Mouse (Mus musculus): ENCODE measurements around the gene St3gal2.
"Not testable (repeated sequence)": the region's sequence is repeated elsewhere in the genome, so short reads cannot be mapped to it uniquely, and the experiment has no call there.

Gene St3gal2

DNA sequence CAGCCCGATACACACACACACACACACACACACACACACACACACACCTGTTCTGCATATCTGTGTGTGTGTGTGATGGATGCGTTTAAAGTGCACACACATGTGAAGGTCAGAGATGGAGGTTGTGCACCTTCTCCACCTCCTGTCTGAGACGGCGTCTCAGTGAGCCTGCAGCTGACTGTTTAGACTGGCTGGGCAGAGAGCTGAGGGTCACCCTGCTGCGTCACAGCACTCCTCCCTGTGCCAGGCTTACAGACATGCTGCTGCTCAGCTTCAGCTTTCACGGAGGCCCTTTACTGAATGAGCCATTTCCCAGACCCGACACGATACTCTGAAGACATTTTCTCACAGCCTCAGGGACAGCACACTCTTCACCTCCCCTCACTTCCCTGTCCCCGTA lies 70.3 kb downstream of the St3gal2 start:
- no peak for DNase-seq (ENCODE audit: low read depth, low spot score)

DNA sequence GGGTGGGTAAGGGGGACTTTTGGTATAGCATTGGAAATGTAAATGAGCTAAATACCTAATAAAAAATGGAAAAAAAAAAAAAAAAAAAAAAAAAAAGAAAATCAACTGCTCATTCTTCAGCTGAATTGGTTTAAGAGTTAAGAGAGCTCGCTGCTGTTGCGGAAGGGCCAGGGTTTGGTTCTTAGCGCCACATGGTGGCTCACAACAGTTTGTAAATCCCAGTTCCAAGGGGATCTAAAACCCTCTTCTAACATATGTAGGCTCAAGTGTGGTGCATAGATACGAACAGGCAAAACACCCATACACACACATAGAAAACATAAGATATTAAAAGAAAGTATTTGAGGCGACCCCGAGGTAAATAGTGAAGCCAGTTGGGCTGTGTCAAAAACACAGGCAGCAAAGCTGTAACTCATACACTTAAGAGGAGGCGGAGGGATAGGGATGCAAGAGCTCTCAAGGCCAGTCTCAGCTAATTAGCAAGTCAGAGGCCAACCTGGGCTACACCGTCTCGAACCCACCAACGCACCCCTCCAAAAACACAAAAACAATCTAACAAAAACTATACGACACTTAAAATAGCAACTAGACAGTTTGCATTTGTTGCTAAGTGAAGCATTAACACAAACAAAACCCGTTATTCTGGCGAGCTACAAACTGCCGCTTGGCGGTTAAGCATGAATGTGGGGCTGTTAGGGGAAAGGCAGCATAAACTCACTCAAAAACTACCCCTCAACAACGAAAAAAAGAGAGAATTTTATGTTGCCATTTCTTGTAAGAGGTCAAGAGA lies 77.1 kb downstream of the St3gal2 start:
- DNase-seq (ENCODE audit: low read depth, low spot score): peak; percentile 36

DNA sequence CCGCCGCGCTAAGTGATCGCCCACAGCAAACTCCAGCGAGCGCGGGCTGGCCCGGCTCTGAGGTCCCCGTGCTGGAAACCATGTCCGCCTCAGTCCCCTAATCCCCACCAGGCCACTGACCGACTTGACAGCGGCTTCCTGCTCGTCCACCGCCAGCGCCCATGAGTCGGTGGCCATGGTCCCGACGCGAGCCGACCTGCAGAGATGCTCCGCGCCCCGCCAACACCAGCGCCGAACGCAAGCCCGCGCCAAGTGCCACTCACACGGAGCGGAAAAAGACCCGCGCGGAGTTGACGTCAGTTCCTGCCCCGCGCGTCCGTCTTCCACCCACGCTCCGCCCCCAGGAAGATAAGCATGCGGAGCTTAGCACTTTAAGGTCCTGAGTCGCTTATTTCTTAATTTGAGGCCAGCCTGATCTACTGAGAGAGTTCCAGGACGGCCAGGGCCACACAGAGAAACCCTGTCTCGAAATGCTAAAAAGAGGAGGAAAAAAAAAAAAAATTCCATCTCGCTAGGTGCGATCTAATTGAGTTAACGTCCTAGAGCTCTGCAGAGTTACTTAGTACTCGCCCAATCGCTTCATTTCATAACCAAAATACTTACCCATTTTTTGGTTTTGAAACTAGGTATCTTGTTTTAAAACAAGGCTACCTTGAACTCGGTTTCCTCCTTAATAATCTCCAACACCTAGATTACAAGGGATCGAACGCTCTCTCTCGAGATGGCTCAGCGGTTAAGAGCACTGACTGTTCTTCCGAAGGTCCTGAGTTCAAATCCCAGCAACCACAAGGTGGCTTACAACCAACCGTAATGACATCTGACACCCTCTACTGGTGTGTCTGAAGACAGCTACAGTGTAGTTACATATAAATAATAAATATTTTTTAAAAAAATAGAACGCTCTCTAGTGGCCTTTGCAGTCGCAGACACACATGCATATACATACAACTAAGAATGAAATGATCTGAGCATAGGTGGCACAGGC lies 78.1 kb downstream of the St3gal2 start, which contains the start of gene Ddx19a:
TSS of gene Ddx19a (minus strand) at position 254 of the 985 bp plus-strand sequence.
- peak; percentile 94 for DNase-seq (ENCODE audit: low read depth, low spot score)

DNA sequence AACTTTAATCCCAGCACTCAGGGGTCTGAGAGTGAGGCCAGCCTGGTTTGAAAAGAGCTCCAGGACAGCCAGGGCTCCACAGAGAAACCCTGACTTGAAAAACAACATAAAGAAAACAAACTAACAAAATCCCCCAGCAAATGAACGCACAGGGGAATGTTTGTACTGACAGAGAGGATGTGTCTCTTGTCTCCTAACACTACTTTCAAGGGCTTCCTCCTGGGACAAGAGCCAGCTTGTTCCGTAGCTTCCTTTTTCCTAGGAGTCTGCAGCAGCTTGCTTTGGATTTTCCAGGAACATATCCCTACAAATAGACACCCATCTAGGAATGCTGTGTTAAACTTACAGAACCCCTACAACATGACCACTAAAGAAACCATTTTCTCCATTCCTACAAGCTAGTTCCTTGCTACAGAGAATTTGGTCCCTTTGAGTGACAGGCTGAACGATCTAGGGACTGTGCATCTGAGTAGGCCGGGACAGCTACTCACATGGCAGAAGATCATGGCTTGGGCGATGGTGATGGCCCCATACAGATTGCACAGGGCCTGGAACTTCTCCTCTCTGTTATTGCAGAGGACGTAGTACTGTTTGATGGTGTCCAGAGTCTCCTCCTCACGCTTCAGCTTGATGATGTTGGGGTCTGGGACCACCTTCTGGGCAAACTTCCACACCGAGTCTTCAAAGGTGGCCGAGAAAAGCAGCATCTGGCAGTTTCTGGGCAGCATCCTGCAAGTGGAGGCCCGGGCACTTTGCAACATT lies 90.7 kb downstream of the St3gal2 start:
- not testable (repeated sequence) for DNase-seq (ENCODE audit: low read depth, low spot score)
